In genomic region chr8:111726102-111726900, GRCm38 (mm10) we compare ENCODE assay signal across 8 mouse cellular contexts. TPM values are rescaled to one million over a fixed set of nuclear protein-coding genes. Genes with fewer than 3 reads are reported as not detected.
DNase-seq lines count a peak whose midpoint lies in the region; ATAC-seq and TF ChIP-seq lines count a peak whose summit lies in the region.

No protein-coding gene starts in this region.

- no peak for TF ChIP-seq CTCF in cerebellum, adult 2 months (IDR thresholded peaks at IDR 0.05; ENCODE audit: borderline replicate concordance, insufficient read depth, low read depth, low read length)
- TF ChIP-seq CTCF in hindbrain, postnatal 0 days (IDR thresholded peaks at IDR 0.05; ENCODE audit: low read depth): no peak

- peak; percentile 94 for ATAC-seq in hindbrain, postnatal 0 days
- ATAC-seq in megakaryocyte progenitor cell, adult 5-6 weeks (replicated peaks; ENCODE audit: poor library complexity): peak; percentile 22; the same call in 1 of the 2 replicates

- intact Hi-C loops in gastrocnemius, postnatal 14 days (cut with DNase I; ENCODE audit: low total_unique reads): no loop called here
- intact Hi-C loops in left cerebral cortex, postnatal 10 days (cut with DNase I): no loop called here

- H3K4me3 ChIP-seq in cerebellum, adult 2 months (replicated peaks; ENCODE audit: insufficient read depth, low read depth, low read length): no peak overlapping the region
- no peak overlapping the region for H3K4me3 ChIP-seq in hindbrain, postnatal 0 days (ENCODE audit: low read length)

- H3K9me3 ChIP-seq in hindbrain, postnatal 0 days (ENCODE audit: low read length): no peaks in the 10 kb centered on the region

- peak; percentile 92 to 93 for DNase-seq in adrenal gland, adult (ENCODE audit: inconsistent age in 2 of 2, low spot score in 1 of 2)
- DNase-seq in adrenal gland, postnatal 4 days (ENCODE audit: low spot score in 2 of 2): no peak
- DNase-seq in cerebellum, adult 2 months: peak; percentile 68 to 81
- DNase-seq in gastrocnemius, postnatal 14 days: peak; percentile 86
- peak; percentile 84 for DNase-seq in hindbrain, postnatal 0 days (ENCODE audit: low spot score)
- peak; percentile 61 to 65 for DNase-seq in left cerebral cortex, postnatal 10 days (ENCODE audit: extremely low spot score in 1 of 2, low spot score in 2 of 2)
- DNase-seq in thymus, postnatal 14 days: no peak

- H3K9ac ChIP-seq in hindbrain, postnatal 0 days (replicated peaks; ENCODE audit: low read length): no peak overlapping the region

- peaks cover 54% of the 10 kb centered on the region for H3K4me1 ChIP-seq in cerebellum, adult 2 months (ENCODE audit: control insufficient read depth, insufficient read depth, low read length)
- H3K4me1 ChIP-seq in hindbrain, postnatal 0 days (ENCODE audit: insufficient read depth, low read length): peaks cover 14% of the 10 kb centered on the region

- H3K27ac ChIP-seq in cerebellum, adult 2 months (ENCODE audit: insufficient read depth, low read length): peak overlapping the region; percentile 56
- peak overlapping the region; percentile 42 for H3K27ac ChIP-seq in hindbrain, postnatal 0 days

- H3K4me2 ChIP-seq in hindbrain, postnatal 0 days (ENCODE audit: low read depth, low read length): no peak overlapping the region

- no peak for TF ChIP-seq POLR2A in cerebellum, adult 2 months (IDR thresholded peaks at IDR 0.05; ENCODE audit: borderline replicate concordance, insufficient read depth, low read length)

- H3K36me3 ChIP-seq in hindbrain, postnatal 0 days (ENCODE audit: insufficient read depth, low read length): 0 out of 2 replicates have a peak, but pooled peaks cover under 1% of the 10 kb centered on the region

- no peaks in the 10 kb centered on the region for H3K27me3 ChIP-seq in cerebellum, adult 2 months (ENCODE audit: control insufficient read depth, insufficient read depth, low read length)
- H3K27me3 ChIP-seq in hindbrain, postnatal 0 days (ENCODE audit: insufficient read depth, low read length): no peaks in the 10 kb centered on the region

- 8% methylated on average over 7 of the region's 7 CpGs for WGBS in cerebellum, adult 2 months
- WGBS in hindbrain, postnatal 0 days: 46% methylated on average over 7 of the region's 7 CpGs

RNA-seq across cellular contexts. Expression of gene Bcar1, which starts 17.3 kb away (rescaled TPM):
- 10 to 100 TPM; 94.4 to 94.5 TPM for total RNA-seq in adrenal gland, postnatal 4 days (2021)
- 129 and 146 TPM in 2 replicates for polyA plus RNA-seq in cerebellum, adult 2 months (2012; rRNA removed)
- 10 to 100 TPM; 15.5 to 17.4 TPM for total RNA-seq in gastrocnemius, postnatal 14 days (2021)
- 93.6 and 100 TPM in 2 replicates for total RNA-seq in hindbrain, postnatal 0 days (2014; rRNA removed)
- polyA plus RNA-seq in hindbrain, postnatal 0 days (2015; fragmentation: Nextera tagmentation; extraction: Ambion mirVana): 42.6 and 48.8 TPM in 2 replicates
- 10 to 100 TPM; 46.6 to 48.1 TPM for total RNA-seq in left cerebral cortex, postnatal 10 days (2021)
- 0.15 TPM in 1 of 2 replicates, not detected in the other for total RNA-seq in megakaryocyte progenitor cell, adult 5-6 weeks (2015)
- not detected in 2 replicates for total RNA-seq in megakaryocyte progenitor cell, adult 5-6 weeks (2017)

RNA-seq across cellular contexts. Expression of gene Ctrb1, which starts 35.5 kb away (rescaled TPM):
- total RNA-seq in adrenal gland, postnatal 4 days (2021): 1,000 to 10,000 TPM in 1 of 2 experiments, 1 to 10 TPM in 1; 1.1 to 5,957 TPM
- 0.29 and 0.33 TPM in 2 replicates for polyA plus RNA-seq in cerebellum, adult 2 months (2012; rRNA removed)
- total RNA-seq in gastrocnemius, postnatal 14 days (2021): under 1 TPM in 1 of 2 experiments, not detected in 1; 0.44 TPM
- total RNA-seq in hindbrain, postnatal 0 days (2014; rRNA removed): not detected in 2 replicates
- polyA plus RNA-seq in hindbrain, postnatal 0 days (2015; fragmentation: Nextera tagmentation; extraction: Ambion mirVana): not detected in 2 replicates
- not detected for total RNA-seq in left cerebral cortex, postnatal 10 days (2021)
- total RNA-seq in megakaryocyte progenitor cell, adult 5-6 weeks (2015): not detected in 2 replicates
- not detected in 2 replicates for total RNA-seq in megakaryocyte progenitor cell, adult 5-6 weeks (2017)

Comparison
In these comparisons a context has a peak if more than half of its experiments do, and no peak if none do; other contexts are left out.
1. DNase-seq: peak in adrenal gland, adult (2 of 2), cerebellum, adult 2 months (2 of 2), gastrocnemius, postnatal 14 days (single experiment), hindbrain, postnatal 0 days (single experiment) and left cerebral cortex, postnatal 10 days (2 of 2); none in adrenal gland, postnatal 4 days (0 of 2) and thymus, postnatal 14 days (single experiment).
2. RNA of gene Bcar1, which starts 17.3 kb away (total RNA-seq): 93.6 to 100 TPM in hindbrain, postnatal 0 days, 94.4 to 94.5 TPM in adrenal gland, postnatal 4 days, 46.6 to 48.1 TPM in left cerebral cortex, postnatal 10 days and 15.5 to 17.4 TPM in gastrocnemius, postnatal 14 days; 0.15 TPM in megakaryocyte progenitor cell, adult 5-6 weeks; every median in the first group is over 10 times any median in the second.